Mouse (Mus musculus): Measurements from ENCODE around the gene Pik3c2a. TPM values are rescaled to one million over a fixed set of nuclear protein-coding genes. Genes with fewer than 3 reads are reported as not detected.

Gene Pik3c2a
- polyA plus RNA-seq, 1 experiment from 2014 or later, result 17.2 TPM

Other genes with a start within 250 kb of the Pik3c2a start
- 9.3 and 9.7 TPM in 2 replicates for gene Plekha7, start 135.1 kb downstream of the Pik3c2a start, polyA plus RNA-seq (2015; fragmentation: Nextera tagmentation; extraction: Ambion mirVana)
- 551 and 569 TPM in 2 replicates for gene Rps13, start 109.3 kb downstream of the Pik3c2a start, polyA plus RNA-seq (2015; fragmentation: Nextera tagmentation; extraction: Ambion mirVana)
- gene Nucb2, start 60.9 kb upstream of the Pik3c2a start, polyA plus RNA-seq (2015; fragmentation: Nextera tagmentation; extraction: Ambion mirVana), result 17.5 and 17.7 TPM in 2 replicates

Measured in forebrain, embryonic 15.5 days (tissue).